Mouse (Mus musculus): ENCODE data around the gene Gm10974.

The Gm10974 gene

GRCm38 (mm10) chr7:66365904-66366303 lies at the start of gene Gm10974:
Gm10974 (plus strand) TSS chr7:66365905.
- DNase-seq (ENCODE audit: low read depth) = peak; percentile 80

- DNase-seq (ENCODE audit: low read depth) = no peak
Measured at GRCm38 (mm10) chr7:66318147-66318546, 47.6 kb upstream of the Gm10974 start.

GRCm38 (mm10) chr7:66320996-66321395 lies 44.7 kb upstream of the Gm10974 start:
- peak; percentile 79 for DNase-seq (ENCODE audit: low read depth)

GRCm38 (mm10) chr7:66323252-66324015 lies 42.3 kb upstream of the Gm10974 start:
- DNase-seq (ENCODE audit: low read depth) = no peak

GRCm38 (mm10) chr7:66325419-66326053 lies 40.2 kb upstream of the Gm10974 start:
- peak; percentile 68 for DNase-seq (ENCODE audit: low read depth)

- no peak for DNase-seq (ENCODE audit: low read depth)
Measured at GRCm38 (mm10) chr7:66327516-66327915, 38.2 kb upstream of the Gm10974 start.

- no peak for DNase-seq (ENCODE audit: low read depth)
Measured at GRCm38 (mm10) chr7:66330610-66331009, 35.1 kb upstream of the Gm10974 start.

- no peak for DNase-seq (ENCODE audit: low read depth)
Measured at GRCm38 (mm10) chr7:66332340-66332739, 33.4 kb upstream of the Gm10974 start.

- DNase-seq (ENCODE audit: low read depth) = no peak
Measured at GRCm38 (mm10) chr7:66333906-66334500, 31.7 kb upstream of the Gm10974 start.

- DNase-seq (ENCODE audit: low read depth) = no peak
Measured at GRCm38 (mm10) chr7:66336955-66337354, 28.8 kb upstream of the Gm10974 start.

GRCm38 (mm10) chr7:66339625-66340024 lies 26.1 kb upstream of the Gm10974 start:
- peak; percentile 81 for DNase-seq (ENCODE audit: low read depth)

GRCm38 (mm10) chr7:66340044-66340443 lies 25.7 kb upstream of the Gm10974 start:
- no peak for DNase-seq (ENCODE audit: low read depth)

- peak; percentile 84 for DNase-seq (ENCODE audit: low read depth)
Measured at GRCm38 (mm10) chr7:66342323-66342722, 23.4 kb upstream of the Gm10974 start.

GRCm38 (mm10) chr7:66342831-66343230 lies 22.9 kb upstream of the Gm10974 start:
- DNase-seq (ENCODE audit: low read depth) = no peak

GRCm38 (mm10) chr7:66343307-66343706 lies 22.4 kb upstream of the Gm10974 start:
- DNase-seq (ENCODE audit: low read depth) = peak; percentile 55

GRCm38 (mm10) chr7:66346959-66347663 lies 18.6 kb upstream of the Gm10974 start:
- no peak for DNase-seq (ENCODE audit: low read depth)

GRCm38 (mm10) chr7:66348588-66348987 lies 17.1 kb upstream of the Gm10974 start:
- no peak for DNase-seq (ENCODE audit: low read depth)

GRCm38 (mm10) chr7:66349670-66350069 lies 16.0 kb upstream of the Gm10974 start:
- DNase-seq (ENCODE audit: low read depth) = no peak

GRCm38 (mm10) chr7:66351074-66351473 lies 14.6 kb upstream of the Gm10974 start:
- DNase-seq (ENCODE audit: low read depth) = no peak

GRCm38 (mm10) chr7:66354911-66355310 lies 10.8 kb upstream of the Gm10974 start:
- DNase-seq (ENCODE audit: low read depth) = no peak

GRCm38 (mm10) chr7:66355791-66356522 lies 9.7 kb upstream of the Gm10974 start:
- DNase-seq (ENCODE audit: low read depth) = no peak

- DNase-seq (ENCODE audit: low read depth) = no peak
Measured at GRCm38 (mm10) chr7:66358461-66358860, 7.2 kb upstream of the Gm10974 start.

Measured in NIH3T3 (cell line).